Mouse (Mus musculus): ENCODE data around the gene Zdhhc3. TPM values are rescaled to one million over a fixed set of nuclear protein-coding genes. Genes with fewer than 3 reads are reported as not detected.

Zdhhc3 gene
- polyA plus RNA-seq, 1 experiment from 2014 or later, result 72.8 TPM

DNA sequence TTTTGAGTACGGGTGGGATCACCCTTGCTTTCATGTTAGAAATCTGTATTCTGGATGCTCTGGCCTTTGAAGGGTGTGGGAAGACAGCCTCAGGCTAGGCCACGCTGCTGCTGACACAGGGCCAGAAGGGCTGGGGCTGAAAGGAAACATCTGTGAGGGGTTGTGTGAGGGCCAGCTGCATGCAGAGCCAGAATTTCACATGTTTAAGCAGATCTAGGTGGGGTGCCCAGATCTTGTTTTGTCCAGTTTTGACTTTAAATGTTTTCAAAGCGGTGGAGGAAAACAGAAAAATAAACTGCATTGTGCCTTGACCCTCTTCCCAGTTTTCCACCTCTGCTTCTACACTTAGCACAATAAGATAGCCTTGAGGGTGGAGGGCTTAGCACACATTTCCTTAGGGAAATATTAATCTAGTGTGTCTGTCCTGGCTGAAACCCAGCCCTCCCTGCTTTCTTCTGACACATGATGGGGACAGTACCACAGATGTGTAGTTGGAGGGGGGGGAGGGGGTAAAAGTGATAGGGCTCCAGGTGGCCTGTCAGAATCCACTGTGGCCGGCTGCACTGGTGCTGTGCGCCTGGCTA, 26.0 kb upstream of the Zdhhc3 start:
- Histone ChIP-seq H3K27ac (no peak overlapping the region), H3K4me3 (no peak overlapping the region), H3K4me1 (no peaks in the 10 kb centered on the region), H3K27me3 (ENCODE audit: low read depth, poor library complexity, severe bottlenecking) (no peaks in the 10 kb centered on the region), H3K9me3 (replicated peaks) (0 out of 2 replicates have a peak, but pooled peaks cover 5% of the 10 kb centered on the region), H3K36me3 (peaks cover 99% of the 10 kb centered on the region)
- no peak for DNase-seq (ENCODE audit: low spot score)
- 83% methylated on average over 5 of the region's 5 CpGs for WGBS

- Histone ChIP-seq H3K27me3 (ENCODE audit: low read depth, poor library complexity, severe bottlenecking) (no peaks in the 10 kb centered on the region), H3K4me1 (no peaks in the 10 kb centered on the region), H3K9me3 (replicated peaks) (no peaks in the 10 kb centered on the region), H3K27ac (no peak overlapping the region), H3K4me3 (no peak overlapping the region), H3K36me3 (peaks cover 100% of the 10 kb centered on the region)
- no peak for DNase-seq (ENCODE audit: low spot score)
- 92% methylated on average over 7 of the region's 7 CpGs for WGBS
These were observed 24.1 kb upstream of the Zdhhc3 start for GRCm38 (mm10) chr9:123136953-123137682.

GRCm38 (mm10) chr9:123132994-123133393, 20.0 kb upstream of the Zdhhc3 start:
- Histone ChIP-seq H3K4me1 (no peaks in the 10 kb centered on the region), H3K9me3 (replicated peaks) (no peaks in the 10 kb centered on the region), H3K4me3 (no peak overlapping the region), H3K36me3 (peaks cover 100% of the 10 kb centered on the region), H3K27ac (no peak overlapping the region), H3K27me3 (ENCODE audit: low read depth, poor library complexity, severe bottlenecking) (no peaks in the 10 kb centered on the region)
- WGBS, result 93% methylated on average over 3 of the region's 3 CpGs
- no peak for DNase-seq (ENCODE audit: low spot score)

DNA sequence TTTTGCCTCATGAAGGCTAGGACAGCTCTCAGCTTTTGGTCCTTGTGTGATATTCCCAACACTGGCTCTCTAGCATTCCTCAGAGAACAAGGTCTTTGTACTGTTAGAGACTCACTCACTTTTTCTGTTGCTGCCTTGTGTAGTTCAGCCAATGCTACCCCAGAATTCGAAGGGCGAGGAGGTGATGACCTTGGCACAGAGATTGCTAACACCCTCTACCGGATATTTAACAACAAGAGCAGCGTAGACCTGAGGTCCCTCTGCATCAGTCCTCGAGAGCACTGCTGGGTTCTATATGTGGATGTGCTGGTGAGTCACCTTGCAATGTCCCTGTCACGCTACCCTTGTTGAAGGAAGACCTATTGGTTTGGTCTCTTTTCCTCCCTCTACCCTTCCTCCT, 14.7 kb upstream of the Zdhhc3 start:
- Histone ChIP-seq H3K27ac (no peak overlapping the region), H3K4me1 (no peaks in the 10 kb centered on the region), H3K27me3 (ENCODE audit: low read depth, poor library complexity, severe bottlenecking) (no peaks in the 10 kb centered on the region), H3K4me3 (no peak overlapping the region), H3K36me3 (peaks cover 94% of the 10 kb centered on the region), H3K9me3 (replicated peaks) (no peaks in the 10 kb centered on the region)
- WGBS, result 95% methylated on average over 6 of the region's 6 CpGs
- DNase-seq (ENCODE audit: low spot score), result no peak

- peaks cover 94% of the 10 kb centered on the region for H3K36me3 ChIP-seq
- 97% methylated on average over 2 of the region's 2 CpGs for WGBS
- DNase-seq (ENCODE audit: low spot score), result no peak
These were observed 11.5 kb upstream of the Zdhhc3 start for GRCm38 (mm10) chr9:123124413-123124981.

GRCm38 (mm10) chr9:123123571-123124412, 10.8 kb upstream of the Zdhhc3 start:
- Histone ChIP-seq H3K9me3 (replicated peaks) (no peaks in the 10 kb centered on the region), H3K36me3 (peaks cover 94% of the 10 kb centered on the region), H3K4me3 (no peak overlapping the region), H3K4me1 (no peaks in the 10 kb centered on the region), H3K27me3 (ENCODE audit: low read depth, poor library complexity, severe bottlenecking) (no peaks in the 10 kb centered on the region), H3K27ac (no peak overlapping the region)
- DNase-seq (ENCODE audit: low spot score), result no peak
- WGBS, result 94% methylated on average over 6 of the region's 6 CpGs

More at GRCm38 (mm10) chr9:123124413-123124981, 11.5 kb upstream of the Zdhhc3 start:
- Histone ChIP-seq H3K9me3 (replicated peaks) (no peaks in the 10 kb centered on the region), H3K4me3 (no peak overlapping the region), H3K4me1 (no peaks in the 10 kb centered on the region), H3K27me3 (ENCODE audit: low read depth, poor library complexity, severe bottlenecking) (no peaks in the 10 kb centered on the region), H3K27ac (no peak overlapping the region)

DNA sequence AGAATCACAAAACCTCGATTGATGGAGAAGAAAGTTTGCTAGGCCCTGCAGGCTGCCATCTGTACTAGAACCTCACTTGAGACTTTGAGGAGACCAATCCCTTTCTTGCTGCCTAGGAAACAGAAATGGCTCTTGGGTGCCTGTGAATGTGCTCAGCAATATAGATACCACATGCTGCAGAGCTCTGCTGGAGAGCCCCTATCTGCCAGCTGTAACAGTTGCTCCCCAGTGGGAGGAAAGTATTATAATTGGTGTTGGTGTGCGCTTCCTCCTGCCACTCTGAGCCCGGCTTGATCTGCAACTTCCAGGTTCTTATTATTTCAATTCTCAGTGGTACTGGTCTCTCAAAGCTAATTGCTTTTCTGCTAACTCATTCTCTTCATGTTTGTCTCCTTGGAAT, 10.0 kb upstream of the Zdhhc3 start:
- 90% methylated on average over 3 of the region's 3 CpGs for WGBS
- H3K9me3 ChIP-seq (replicated peaks), result no peaks in the 10 kb centered on the region

GRCm38 (mm10) chr9:123115566-123115965, 2.6 kb upstream of the Zdhhc3 start:
- Histone ChIP-seq H3K4me1 (peaks cover 19% of the 10 kb centered on the region), H3K4me3 (no peak overlapping the region), H3K36me3 (peaks cover 53% of the 10 kb centered on the region), H3K27me3 (ENCODE audit: low read depth, poor library complexity, severe bottlenecking) (no peaks in the 10 kb centered on the region), H3K27ac (no peak overlapping the region), H3K9me3 (replicated peaks) (no peaks in the 10 kb centered on the region)
- WGBS, result 64% methylated on average over 1 of the region's 1 CpGs
- no peak for DNase-seq (ENCODE audit: low spot score)

More for the DNA sequence above, 10.0 kb upstream of the Zdhhc3 start:
- no peak for DNase-seq (ENCODE audit: low spot score)
- Histone ChIP-seq H3K36me3 (peaks cover 92% of the 10 kb centered on the region), H3K27me3 (ENCODE audit: low read depth, poor library complexity, severe bottlenecking) (no peaks in the 10 kb centered on the region), H3K4me3 (no peak overlapping the region), H3K27ac (no peak overlapping the region), H3K4me1 (no peaks in the 10 kb centered on the region)

- Histone ChIP-seq H3K9me3 (replicated peaks) (no peaks in the 10 kb centered on the region), H3K36me3 (peaks cover 41% of the 10 kb centered on the region), H3K4me3 (peak overlapping the region; percentile 90), H3K27me3 (ENCODE audit: low read depth, poor library complexity, severe bottlenecking) (no peaks in the 10 kb centered on the region), H3K27ac (0 out of 2 replicates have a peak overlapping the region, but pooled peaks have one; percentile 96), H3K4me1 (peaks cover 24% of the 10 kb centered on the region)
- DNase-seq (ENCODE audit: low spot score), result no peak
- WGBS, result 78% methylated on average over 6 of the region's 6 CpGs
These were observed 926 bp upstream of the Zdhhc3 start for GRCm38 (mm10) chr9:123113931-123114330.

DNA sequence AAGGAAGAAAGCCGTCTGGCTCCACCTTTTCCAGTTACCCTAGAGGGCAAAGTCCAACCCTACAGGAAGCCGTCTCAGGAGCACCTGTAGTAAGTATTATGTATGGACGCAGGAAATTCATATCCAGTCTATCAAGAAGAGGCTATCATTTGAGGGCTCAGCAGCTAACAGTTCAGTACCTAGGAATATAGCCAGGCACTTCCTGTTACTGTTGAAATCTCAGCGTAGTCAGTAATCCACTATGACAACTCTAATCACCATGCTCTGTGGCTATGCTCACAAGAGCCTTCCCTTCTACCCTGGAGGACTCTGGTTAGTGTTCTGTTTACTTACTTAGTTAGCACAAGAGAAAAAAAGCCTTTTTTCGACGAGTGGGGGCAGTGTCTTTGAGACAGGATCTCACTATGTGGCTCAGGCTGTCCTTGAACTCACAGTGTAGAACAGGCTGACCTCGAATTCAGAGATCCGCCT, 1.2 kb downstream of the Zdhhc3 start:
- Histone ChIP-seq H3K4me1 (peaks cover 24% of the 10 kb centered on the region), H3K27ac (0 out of 2 replicates have a peak overlapping the region, but pooled peaks have one; percentile 96), H3K27me3 (ENCODE audit: low read depth, poor library complexity, severe bottlenecking) (no peaks in the 10 kb centered on the region), H3K36me3 (peaks cover 35% of the 10 kb centered on the region), H3K9me3 (replicated peaks) (no peaks in the 10 kb centered on the region), H3K4me3 (peak overlapping the region; percentile 90)
- DNase-seq (ENCODE audit: low spot score), result no peak
- 68% methylated on average over 8 of the region's 8 CpGs for WGBS

DNA sequence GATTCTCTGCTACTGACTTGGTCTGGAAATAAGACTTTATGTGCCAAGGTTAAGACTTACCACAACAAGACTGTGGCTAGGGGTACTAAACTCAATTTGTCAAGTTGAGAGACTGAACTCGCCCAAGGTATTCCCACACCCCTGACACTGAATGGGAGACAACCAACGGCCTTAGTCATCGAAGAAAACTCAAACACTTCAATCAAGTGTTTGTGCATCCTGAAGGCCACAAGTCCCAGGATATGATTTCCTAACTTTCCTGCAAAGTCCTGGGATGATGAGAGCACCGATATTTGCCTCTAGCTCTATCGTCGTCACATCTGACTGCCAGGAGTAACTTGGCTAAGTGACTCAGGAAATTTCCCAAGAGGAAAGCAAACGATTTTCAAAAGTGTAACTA, 3.8 kb downstream of the Zdhhc3 start:
- WGBS, result 89% methylated on average over 7 of the region's 7 CpGs
- no peaks in the 10 kb centered on the region for H3K9me3 ChIP-seq (replicated peaks)
- peaks cover 31% of the 10 kb centered on the region for H3K36me3 ChIP-seq
- peaks cover 23% of the 10 kb centered on the region for H3K4me1 ChIP-seq
- H3K27ac ChIP-seq, result no peak overlapping the region
- DNase-seq (ENCODE audit: low spot score), result no peak
- H3K27me3 ChIP-seq (ENCODE audit: low read depth, poor library complexity, severe bottlenecking), result no peaks in the 10 kb centered on the region
- no peak overlapping the region for H3K4me3 ChIP-seq

DNA sequence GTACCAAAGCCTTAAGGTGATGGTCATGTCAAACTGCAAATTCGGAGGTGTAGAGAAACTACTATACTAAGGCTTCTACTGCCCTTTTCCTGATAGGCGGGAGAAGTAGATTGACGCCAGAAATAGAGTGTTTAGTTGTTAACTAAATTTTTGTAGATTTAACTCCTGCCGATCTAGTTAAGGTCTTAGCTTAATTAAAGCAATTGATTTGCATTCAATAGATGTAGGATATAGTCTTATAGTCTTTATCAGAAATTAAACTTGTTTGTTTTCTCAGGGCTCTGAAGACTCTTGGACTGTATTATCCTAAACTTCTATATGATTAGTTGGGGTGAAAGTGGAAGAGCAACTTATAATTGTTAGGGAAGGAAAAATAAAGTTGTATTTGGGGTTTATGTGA, 5.8 kb downstream of the Zdhhc3 start:
- WGBS, result 92% methylated on average over 4 of the region's 4 CpGs
- no peak for DNase-seq (ENCODE audit: low spot score)
- no peaks in the 10 kb centered on the region for H3K9me3 ChIP-seq (replicated peaks)
- H3K4me1 ChIP-seq, result peaks cover 12% of the 10 kb centered on the region
- no peaks in the 10 kb centered on the region for H3K27me3 ChIP-seq (ENCODE audit: low read depth, poor library complexity, severe bottlenecking)
- no peak overlapping the region for H3K27ac ChIP-seq
- peaks cover 42% of the 10 kb centered on the region for H3K36me3 ChIP-seq
- H3K4me3 ChIP-seq, result no peak overlapping the region

Data from limb, embryonic 10.5 days (tissue).